Mouse (Mus musculus) olfactory bulb, adult 2 months (tissue): ENCODE measurements around the gene Mrpl44. TPM values are rescaled to one million over a fixed set of nuclear protein-coding genes. Genes with fewer than 3 reads are reported as not detected.

Experiments used
- H3K27ac ChIP-seq: fragments of 200-500 bp; 2 replicates; pipeline ENCODE4 v1.5.1; 2012; ENCODE audit warnings: low read depth, low read length; ENCODE audit not compliant: insufficient read depth
- H3K4me1 ChIP-seq: fragments of 200-500 bp; 2 replicates; pipeline ENCODE4 v1.6.1; 2012; ENCODE audit warnings: low read length; ENCODE audit not compliant: control insufficient read depth, insufficient read depth
- H3K4me3 ChIP-seq: fragments of 200-500 bp; 2 replicates; pipeline ENCODE4 v1.5.1; 2012; ENCODE audit warnings: mild to moderate bottlenecking, low read depth, low read length, moderate library complexity; ENCODE audit not compliant: insufficient read depth
- CTCF ChIP-seq: fragments of 200-500 bp; IDR thresholded peaks from 2 replicates; pipeline ENCODE4 v1.5.1; 2012; ENCODE audit warnings: low read depth, mild to moderate bottlenecking, low read length, moderate library complexity; ENCODE audit not compliant: insufficient read depth
- POLR2A ChIP-seq: fragments of 200-500 bp; IDR thresholded peaks from 2 replicates; pipeline ENCODE4 v1.6.1; 2012; ENCODE audit warnings: mild to moderate bottlenecking, low read depth, low read length, moderate library complexity; ENCODE audit not compliant: insufficient read depth
- WGBS: fragments of 180-500 bp; shearing (Covaris S2); methylation state at CpG from one replicate; pipeline ENCODE4 v1.1.7; 2018; 5-methylcytosine and 5-hydroxymethylcytosine counted together
- polyA plus RNA-seq: library from polyadenylated mRNA; stranded (reverse); fragments of >200 nt; gene quantifications from 2 replicates; pipeline ENCODE4 v1.2.4, GENCODE M21; 2012; ENCODE audit warnings: low replicate concordance; ENCODE audit not compliant: missing spikeins, insufficient read depth, insufficient read length

Gene Mrpl44
- polyA plus RNA-seq, 1 experiment = not detected

DNA sequence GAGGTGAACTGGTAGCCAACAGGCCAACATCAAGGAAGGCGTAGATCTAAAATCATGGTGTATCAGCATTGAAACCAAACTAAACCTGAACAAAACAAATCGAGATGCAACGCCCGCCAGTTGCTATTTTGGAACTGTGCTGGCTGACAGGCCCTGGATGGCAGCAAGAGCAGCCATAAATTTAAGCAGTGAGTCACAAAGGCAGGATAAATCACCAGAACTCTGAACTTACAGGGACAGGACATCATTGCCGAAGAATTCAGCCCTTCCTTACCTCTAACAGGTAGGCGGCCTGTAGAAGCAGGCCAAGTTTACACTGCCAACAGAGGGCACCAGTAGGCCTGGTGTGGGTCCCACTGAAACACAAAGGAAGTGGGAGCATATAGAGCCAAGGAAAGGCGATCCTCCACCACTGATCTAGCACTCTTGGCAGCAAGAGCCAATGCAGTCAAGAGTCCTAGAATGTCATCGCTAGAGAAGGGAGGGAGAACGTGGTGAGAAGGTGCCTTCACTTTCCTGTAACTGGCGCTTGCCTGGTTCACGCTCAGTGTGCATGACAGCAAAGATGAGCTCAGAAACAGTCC is 43.6 kb downstream of the Mrpl44 start:
- WGBS = 65% methylated on average over 11 of the region's 11 CpGs
- TF ChIP-seq CTCF (no peak), POLR2A (no peak)
- H3K4me1 ChIP-seq = peaks cover 11% of the 10 kb centered on the region
- H3K4me3 ChIP-seq = no peak overlapping the region
- peak overlapping the region; percentile 35 for H3K27ac ChIP-seq

DNA sequence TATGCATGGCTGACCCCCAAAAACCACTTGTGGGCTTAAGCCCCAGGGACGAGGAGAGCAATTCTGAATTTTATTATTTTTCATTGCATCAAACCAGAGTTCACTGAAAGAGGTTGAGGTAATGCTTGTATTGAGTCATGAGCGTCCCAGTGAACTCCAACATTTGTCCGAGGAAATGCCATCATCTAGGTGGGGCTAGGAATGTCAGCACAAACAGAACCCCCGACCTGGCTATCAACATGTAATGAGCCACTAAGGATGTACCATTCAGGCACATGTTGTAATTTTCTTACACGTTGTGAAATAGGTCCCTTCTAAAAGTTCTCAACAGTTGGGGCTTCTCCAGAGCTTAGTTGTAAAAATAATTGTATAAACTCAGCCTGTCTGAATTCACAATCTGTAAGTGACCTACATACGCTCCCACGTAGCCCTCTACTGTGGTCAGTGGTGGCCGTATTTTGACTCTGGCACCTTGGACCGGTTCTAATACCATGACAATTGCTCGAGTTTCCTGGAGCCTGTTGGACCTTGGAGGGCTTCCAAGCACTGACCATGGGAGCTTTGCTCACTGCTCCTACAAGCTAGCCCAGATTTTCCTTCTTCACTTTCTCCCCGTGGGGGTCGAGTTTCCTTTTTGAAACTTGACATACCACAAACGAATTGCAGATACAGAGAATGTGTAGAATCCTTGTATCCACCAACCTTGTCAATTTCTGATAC is 47.1 kb downstream of the Mrpl44 start:
- H3K27ac ChIP-seq = no peak overlapping the region; the same call in 1 of the 2 replicates
- peaks cover 16% of the 10 kb centered on the region for H3K4me1 ChIP-seq
- H3K4me3 ChIP-seq = no peak overlapping the region
- no peak for TF ChIP-seq CTCF
- TF ChIP-seq POLR2A = no peak
- WGBS = 42% methylated on average over 13 of the region's 13 CpGs

DNA sequence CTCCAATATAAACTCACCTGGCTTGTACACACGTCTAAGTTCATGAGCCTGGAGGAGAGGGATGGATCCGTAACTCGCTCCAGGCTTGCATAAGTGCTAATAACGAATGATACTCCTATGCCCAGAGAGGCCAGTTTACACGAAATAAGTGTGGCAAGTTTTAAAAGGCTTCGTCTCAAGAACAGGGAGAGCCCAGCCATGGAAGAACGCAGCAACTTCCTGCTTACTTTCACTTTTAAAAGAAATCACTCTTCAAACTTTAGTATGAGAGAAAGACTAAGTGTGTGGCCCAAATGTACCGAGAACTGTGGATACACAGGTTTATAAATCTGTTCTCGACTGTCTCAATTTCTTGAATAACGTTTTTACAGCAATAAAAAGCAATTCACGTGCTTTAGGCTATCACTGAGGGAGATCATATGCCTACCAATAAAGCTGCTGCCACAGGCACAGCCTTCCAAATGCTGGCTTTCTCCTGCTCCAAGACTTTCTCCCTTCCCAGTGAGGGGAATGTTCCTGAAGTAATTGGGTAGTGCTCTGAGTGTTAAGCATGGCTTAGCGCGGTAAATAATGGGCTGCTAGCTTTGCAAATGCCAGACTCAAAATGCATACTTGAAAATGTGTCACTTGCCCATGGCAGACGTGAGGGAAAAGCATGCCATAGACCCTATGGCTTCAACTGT is 48.3 kb downstream of the Mrpl44 start:
- no peak overlapping the region for H3K4me3 ChIP-seq
- peaks cover 13% of the 10 kb centered on the region for H3K4me1 ChIP-seq
- TF ChIP-seq POLR2A = no peak
- TF ChIP-seq CTCF = no peak
- WGBS = 27% methylated on average over 14 of the region's 14 CpGs
- peak overlapping the region; percentile 69 for H3K27ac ChIP-seq

Other genes with a start within 250 kb of the Mrpl44 start
- not detected in 2 replicates for gene Ap1s3, start 104.0 kb upstream of the Mrpl44 start, polyA plus RNA-seq
- not detected in 2 replicates for gene Wdfy1, start 125 bp downstream of the Mrpl44 start, polyA plus RNA-seq
- 393 TPM in 1 of 2 replicates, not detected in the other for gene Serpine2, start 85.2 kb downstream of the Mrpl44 start, polyA plus RNA-seq